Mouse (Mus musculus) MEL (cell line): ENCODE measurements around the gene Bag6. TPM values are rescaled to one million over a fixed set of nuclear protein-coding genes. Genes with fewer than 3 reads are reported as not detected.

ENCODE experiments used
- DNase-seq: peaks from one replicate; pipeline ENCODE4 v3.0.0; 2011; ENCODE audit warnings: low read depth, low spot score
- H3K27ac ChIP-seq: 2 replicates; pipeline ENCODE4 v1.5.1; 2012; ENCODE audit warnings: low read depth, mild to moderate bottlenecking, control low read depth, low read length, moderate library complexity; ENCODE audit not compliant: control insufficient read depth
- H3K27me3 ChIP-seq, 2 experiments: fragments of 150-350 bp in 1 of 2; sonication (generic) in 1 of 2; 2 replicates each; pipeline ENCODE4 v1.6.1; 2012; ENCODE audit warnings: low read length in 2 of 2, mild to moderate bottlenecking in 2 of 2, improper control_type of control experiment in 1 of 2, moderate library complexity in 1 of 2; ENCODE audit not compliant: insufficient read depth in 2 of 2, control insufficient read depth in 1 of 2
- H3K36me3 ChIP-seq, 2 experiments: 2 replicates each; pipeline ENCODE4 v1.6.1; 2012 to 2014; ENCODE audit warnings: low read length in 2 of 2, improper control_type of control experiment in 1 of 2, inconsistent platforms in 1 of 2, mild to moderate bottlenecking in 1 of 2; ENCODE audit not compliant: insufficient read depth in 2 of 2, control insufficient read depth in 1 of 2
- H3K4me1 ChIP-seq, 2 experiments: fragments of 150-350 bp in 1 of 2; sonication (generic) in 1 of 2; 2 replicates each; pipeline ENCODE4 v1.6.1; 2012; ENCODE audit warnings: low read length in 2 of 2, improper control_type of control experiment in 1 of 2, mild to moderate bottlenecking in 1 of 2; ENCODE audit not compliant: insufficient read depth in 2 of 2, control insufficient read depth in 1 of 2
- H3K4me3 ChIP-seq, 2 experiments: fragments of 150-350 bp in 1 of 2; sonication (generic) in 1 of 2; 2 replicates each; pipeline ENCODE4 v1.5.1; 2012; ENCODE audit warnings: low read depth in 2 of 2, low read length in 2 of 2, mild to moderate bottlenecking in 2 of 2, moderate library complexity in 2 of 2, control low read depth in 1 of 2, improper control_type of control experiment in 1 of 2; ENCODE audit not compliant: control insufficient read depth in 1 of 2, insufficient read depth in 1 of 2
- H3K79me2 ChIP-seq: 2 replicates; pipeline ENCODE4 v1.6.1; 2012; ENCODE audit warnings: mild to moderate bottlenecking, low read length, moderate library complexity; ENCODE audit not compliant: control insufficient read depth, poor library complexity, insufficient read depth
- H3K9ac ChIP-seq: 2 replicates; pipeline ENCODE4 v1.6.1; 2012; ENCODE audit warnings: low read depth, mild to moderate bottlenecking, control low read depth, low read length, moderate library complexity; ENCODE audit not compliant: control insufficient read depth, poor library complexity, severe bottlenecking
- H3K9me3 ChIP-seq: fragments of 150-350 bp; sonication (generic); replicated peaks from 2 replicates; pipeline ENCODE4 v1.6.1; 2012; ENCODE audit warnings: mild to moderate bottlenecking, low read length, improper control_type of control experiment, moderate library complexity; ENCODE audit not compliant: insufficient read depth
- BHLHE40 ChIP-seq: IDR thresholded peaks from 2 replicates; pipeline ENCODE4 v1.6.1; 2012; ENCODE audit warnings: low read depth, mild to moderate bottlenecking, inconsistent platforms, low read length, improper control_type of control experiment, borderline replicate concordance
- CHD1 ChIP-seq: IDR thresholded peaks from 2 replicates; pipeline ENCODE4 v1.6.1; 2012; ENCODE audit warnings: low read depth, mild to moderate bottlenecking, inconsistent platforms, low read length, improper control_type of control experiment
- CHD2 ChIP-seq: IDR thresholded peaks from 2 replicates; pipeline ENCODE4 v1.6.1; 2011; ENCODE audit warnings: low read length, improper control_type of control experiment
- CTCF ChIP-seq, 3 experiments: IDR thresholded peaks in 2 of 3; conservative IDR thresholded peaks in 1 of 3; 2 replicates each; pipeline ENCODE4 v1.5.1; 2011 to 2012; ENCODE audit warnings: low read length in 3 of 3, low read depth in 2 of 3, mild to moderate bottlenecking in 2 of 3, improper control_type of control experiment in 1 of 3, inconsistent platforms in 1 of 3, mixed read lengths in 1 of 3, moderate library complexity in 1 of 3; ENCODE audit not compliant: control insufficient read depth in 1 of 3, insufficient read depth in 1 of 3, poor library complexity in 1 of 3, severe bottlenecking in 1 of 3
- E2F4 ChIP-seq: IDR thresholded peaks from 2 replicates; pipeline ENCODE4 v1.6.1; 2011; ENCODE audit warnings: low read depth, low read length, improper control_type of control experiment, borderline replicate concordance
- ELF1 ChIP-seq: IDR thresholded peaks from 2 replicates; pipeline ENCODE4 v1.6.1; 2014; ENCODE audit warnings: low read depth, mild to moderate bottlenecking, inconsistent platforms, low read length, improper control_type of control experiment, moderate library complexity
- EP300 ChIP-seq, 2 experiments: IDR thresholded peaks; 2 replicates each; pipeline ENCODE4 v1.6.1; 2011; ENCODE audit warnings: improper control_type of control experiment in 2 of 2, low read length in 2 of 2, low read depth in 1 of 2, mild to moderate bottlenecking in 1 of 2
- ETS1 ChIP-seq: IDR thresholded peaks from 2 replicates; pipeline ENCODE4 v1.6.1; 2012; ENCODE audit warnings: low read depth, mild to moderate bottlenecking, inconsistent platforms, low read length, improper control_type of control experiment, moderate library complexity
- GATA1 ChIP-seq: IDR thresholded peaks from 2 replicates; pipeline ENCODE4 v1.6.1; 2011; ENCODE audit warnings: low read depth, low read length, improper control_type of control experiment
- HCFC1 ChIP-seq: IDR thresholded peaks from 2 replicates; pipeline ENCODE4 v1.6.1; 2012; ENCODE audit warnings: low read depth, mild to moderate bottlenecking, inconsistent platforms, low read length, improper control_type of control experiment, moderate library complexity
- JUND ChIP-seq: IDR thresholded peaks from 2 replicates; pipeline ENCODE4 v1.6.1; 2011; ENCODE audit warnings: low read depth, mild to moderate bottlenecking, improper control_type of control experiment, low read length
- KAT2A ChIP-seq: conservative IDR thresholded peaks from 2 replicates; pipeline ENCODE4 v1.6.1; 2012; ENCODE audit warnings: low read depth, low read length, improper control_type of control experiment, inconsistent platforms
- MAFK ChIP-seq: IDR thresholded peaks from 2 replicates; pipeline ENCODE4 v1.6.1; 2011; ENCODE audit warnings: low read depth, mild to moderate bottlenecking, low read length, improper control_type of control experiment, borderline replicate concordance
- MAX ChIP-seq: IDR thresholded peaks from 2 replicates; pipeline ENCODE4 v1.6.1; 2011; ENCODE audit warnings: low read length, improper control_type of control experiment
- MAZ ChIP-seq: IDR thresholded peaks from 2 replicates; pipeline ENCODE4 v1.6.1; 2012; ENCODE audit warnings: low read depth, mild to moderate bottlenecking, inconsistent platforms, low read length, improper control_type of control experiment
- MEF2A ChIP-seq: IDR thresholded peaks from 2 replicates; pipeline ENCODE4 v1.6.1; 2014; ENCODE audit warnings: low read depth, mild to moderate bottlenecking, inconsistent platforms, low read length, improper control_type of control experiment; ENCODE audit not compliant: poor library complexity, insufficient replicate concordance, severe bottlenecking; ENCODE audit errors: extremely low read depth
- MXI1 ChIP-seq: IDR thresholded peaks from 2 replicates; pipeline ENCODE4 v1.6.1; 2011; ENCODE audit warnings: mild to moderate bottlenecking, low read depth, low read length, improper control_type of control experiment
- MYB ChIP-seq: IDR thresholded peaks from 2 replicates; pipeline ENCODE4 v1.6.1; 2011; ENCODE audit warnings: mild to moderate bottlenecking, low read depth, low read length, improper control_type of control experiment
- MYC ChIP-seq: IDR thresholded peaks from 2 replicates; pipeline ENCODE4 v1.6.1; 2011; ENCODE audit warnings: low read depth, mild to moderate bottlenecking, low read length, improper control_type of control experiment, moderate library complexity
- NELFE ChIP-seq: IDR thresholded peaks from 2 replicates; pipeline ENCODE4 v1.6.1; 2011; ENCODE audit warnings: low read depth, low read length, improper control_type of control experiment
- NRF1 ChIP-seq: IDR thresholded peaks from 2 replicates; pipeline ENCODE4 v1.6.1; 2014; ENCODE audit warnings: low read depth, mild to moderate bottlenecking, inconsistent platforms, low read length, improper control_type of control experiment, moderate library complexity; ENCODE audit not compliant: poor library complexity, insufficient read depth, severe bottlenecking
- POLR2AphosphoS2 ChIP-seq: IDR thresholded peaks from 2 replicates; pipeline ENCODE4 v1.6.1; 2011; ENCODE audit warnings: low read length, improper control_type of control experiment
- RAD21 ChIP-seq: IDR thresholded peaks from 2 replicates; pipeline ENCODE4 v1.6.1; 2011; ENCODE audit warnings: mild to moderate bottlenecking, low read depth, low read length, improper control_type of control experiment
- RCOR1 ChIP-seq: IDR thresholded peaks from 2 replicates; pipeline ENCODE4 v1.6.1; 2012; ENCODE audit warnings: low read depth, mild to moderate bottlenecking, inconsistent platforms, low read length, improper control_type of control experiment
- SIN3A ChIP-seq: IDR thresholded peaks from 2 replicates; pipeline ENCODE4 v1.6.1; 2012; ENCODE audit warnings: low read length, improper control_type of control experiment, inconsistent platforms
- SMC3 ChIP-seq: IDR thresholded peaks from 2 replicates; pipeline ENCODE4 v1.6.1; 2011; ENCODE audit warnings: low read depth, low read length, improper control_type of control experiment
- TAL1 ChIP-seq: IDR thresholded peaks from 2 replicates; pipeline ENCODE4 v1.6.1; 2012; ENCODE audit warnings: mild to moderate bottlenecking, inconsistent platforms, low read length, moderate library complexity, mixed read lengths
- TBP ChIP-seq: IDR thresholded peaks from 2 replicates; pipeline ENCODE4 v1.8.0; 2011; ENCODE audit warnings: low read depth, low read length, improper control_type of control experiment
- TCF12 ChIP-seq: IDR thresholded peaks from 2 replicates; pipeline ENCODE4 v1.6.1; 2014; ENCODE audit warnings: low read depth, mild to moderate bottlenecking, inconsistent platforms, low read length, improper control_type of control experiment, moderate library complexity
- USF1 ChIP-seq: IDR thresholded peaks from 2 replicates; pipeline ENCODE4 v1.6.1; 2014; ENCODE audit warnings: low read depth, mild to moderate bottlenecking, inconsistent platforms, low read length, improper control_type of control experiment, moderate library complexity
- USF2 ChIP-seq, 2 experiments: IDR thresholded peaks; 2 replicates each; pipeline ENCODE4 v1.6.1; 2011 to 2012; ENCODE audit warnings: improper control_type of control experiment in 2 of 2, low read length in 2 of 2, borderline replicate concordance in 1 of 2, inconsistent platforms in 1 of 2, low read depth in 1 of 2, mild to moderate bottlenecking in 1 of 2; ENCODE audit not compliant: insufficient read depth in 1 of 2
- ZC3H11A ChIP-seq: IDR thresholded peaks from 2 replicates; pipeline ENCODE4 v1.6.1; 2012; ENCODE audit warnings: low read depth, mild to moderate bottlenecking, inconsistent platforms, low read length, improper control_type of control experiment
- ZKSCAN1 ChIP-seq: IDR thresholded peaks from 2 replicates; pipeline ENCODE4 v1.6.1; 2012; ENCODE audit warnings: low read depth, mild to moderate bottlenecking, inconsistent platforms, low read length, improper control_type of control experiment, moderate library complexity
- ZMIZ1 ChIP-seq: IDR thresholded peaks from 2 replicates; pipeline ENCODE4 v1.6.1; 2012; ENCODE audit warnings: low read depth, mild to moderate bottlenecking, inconsistent platforms, low read length, improper control_type of control experiment, moderate library complexity
- ZNF384 ChIP-seq: IDR thresholded peaks from 2 replicates; pipeline ENCODE4 v1.6.1; 2012; ENCODE audit warnings: low read depth, mild to moderate bottlenecking, inconsistent platforms, low read length, improper control_type of control experiment
- polyA plus RNA-seq, 2 experiments: library from polyadenylated mRNA; stranded (reverse) in 1 of 2; unstranded in 1 of 2; fragments of >175 nt in 1 of 2; fragments of >200 nt in 1 of 2; gene quantifications; 2 replicates each; pipeline versions ENCODE4 v1.2.1 to v1.2.4; 2012; ENCODE audit warnings: low replicate concordance in 2 of 2, low read depth in 1 of 2; ENCODE audit not compliant: insufficient read length in 2 of 2, insufficient read depth in 1 of 2, missing spikeins in 1 of 2
- total RNA-seq: library from RNA; depleted of rRNA; stranded (reverse); fragments of 300-350 nt; gene quantifications from 2 replicates; pipeline ENCODE4 v1.2.3, GENCODE M21; 2012

Bag6 gene
- total and polyA plus RNA-seq, 3 experiments: 102 to 283 TPM; not detected in 1

- peak within 1 kb of the TSS; percentile 85 for H3K9ac ChIP-seq
- H3K4me1 ChIP-seq: peaks cover 3 to 13% of the 10 kb centered on the region in 2 experiments; a peak in 3 of 4 replicates
- peak; percentile 99 for DNase-seq
- H3K9me3 ChIP-seq: no peaks in the 10 kb centered on the region
- no peaks in the 10 kb centered on the region for H3K27me3 ChIP-seq
- H3K79me2 ChIP-seq: peaks cover 50% of the 10 kb centered on the region
- H3K36me3 ChIP-seq: peaks cover 21% of the 10 kb centered on the region in 2 experiments
- H3K4me3 ChIP-seq: peak within 1 kb of the TSS; percentile 92 to 97
- peak within 1 kb of the TSS; percentile 96 for H3K27ac ChIP-seq
- TF ChIP-seq USF2 (IDR thresholded peaks at IDR 0.05; ENCODE audit: borderline replicate concordance in 1 of 2, insufficient read depth in 1 of 2, low read depth in 1 of 2, low read length in 2 of 2): no peak
- peak; percentile 93 for TF ChIP-seq NRF1
- no peak for TF ChIP-seq ZC3H11A
- peak; percentile 72 for TF ChIP-seq NELFE
- peak; percentile 82 for TF ChIP-seq ZMIZ1
- no peak for TF ChIP-seq CHD1
- TF ChIP-seq TAL1: no peak
- peak; percentile 34; the same call in 1 of the 2 replicates for TF ChIP-seq ETS1
- peak; percentile 40; the same call in 1 of the 2 replicates for TF ChIP-seq KAT2A
- peak; percentile 34; the same call in 1 of the 2 replicates for TF ChIP-seq MAX
- TF ChIP-seq MYC: peak; percentile 50; the same call in 1 of the 2 replicates
- TF ChIP-seq MAFK: no peak
- TF ChIP-seq ELF1: peak; percentile 67; the same call in 1 of the 2 replicates
- TF ChIP-seq MEF2A: no peak
- TF ChIP-seq RAD21: no peak
- peak; percentile 95 for TF ChIP-seq MYB
- TF ChIP-seq ZNF384: peak; percentile 92
- TF ChIP-seq GATA1: peak; percentile 92
- no peak for TF ChIP-seq E2F4
- peak in 1 of 2 experiments; percentile 49; a peak in 1 of 4 replicates for TF ChIP-seq EP300 (IDR thresholded peaks at IDR 0.05; ENCODE audit: low read depth in 1 of 2, low read length in 2 of 2)
- peak; percentile 58 for TF ChIP-seq MXI1
- TF ChIP-seq USF1: peak; percentile 38
- peak; percentile 87 for TF ChIP-seq SIN3A
- TF ChIP-seq CTCF (IDR thresholded peaks at IDR 0.05 in 2 of 3, conservative IDR thresholded peaks at IDR 0.05 in 1 of 3; ENCODE audit: control insufficient read depth in 1 of 3, insufficient read depth in 1 of 3, low read depth in 2 of 3, low read length in 3 of 3, poor library complexity in 1 of 3, severe bottlenecking in 1 of 3): no peak
- peak; percentile 91 for TF ChIP-seq HCFC1
- TF ChIP-seq SMC3: no peak
- TF ChIP-seq JUND: no peak
- TF ChIP-seq TBP: peak; percentile 67; the same call in 1 of the 2 replicates
- no peak for TF ChIP-seq ZKSCAN1
- TF ChIP-seq TCF12: peak; percentile 27
- no peak for TF ChIP-seq RCOR1
- no peak for TF ChIP-seq CHD2
- no peak for TF ChIP-seq BHLHE40
- TF ChIP-seq MAZ: peak; percentile 92; the same call in 1 of the 2 replicates
- peak; percentile 51; the same call in 1 of the 2 replicates for TF ChIP-seq POLR2AphosphoS2
Measured at GRCm38 (mm10) chr17:35164568-35165450, 29.8 kb downstream of the Bag6 start, which contains the start of gene Prrc2a. Prrc2a (minus strand) TSS chr17:35164897.
